Comparison of ENCODE assay signal across 11 mouse cellular contexts in the genomic region with DNA sequence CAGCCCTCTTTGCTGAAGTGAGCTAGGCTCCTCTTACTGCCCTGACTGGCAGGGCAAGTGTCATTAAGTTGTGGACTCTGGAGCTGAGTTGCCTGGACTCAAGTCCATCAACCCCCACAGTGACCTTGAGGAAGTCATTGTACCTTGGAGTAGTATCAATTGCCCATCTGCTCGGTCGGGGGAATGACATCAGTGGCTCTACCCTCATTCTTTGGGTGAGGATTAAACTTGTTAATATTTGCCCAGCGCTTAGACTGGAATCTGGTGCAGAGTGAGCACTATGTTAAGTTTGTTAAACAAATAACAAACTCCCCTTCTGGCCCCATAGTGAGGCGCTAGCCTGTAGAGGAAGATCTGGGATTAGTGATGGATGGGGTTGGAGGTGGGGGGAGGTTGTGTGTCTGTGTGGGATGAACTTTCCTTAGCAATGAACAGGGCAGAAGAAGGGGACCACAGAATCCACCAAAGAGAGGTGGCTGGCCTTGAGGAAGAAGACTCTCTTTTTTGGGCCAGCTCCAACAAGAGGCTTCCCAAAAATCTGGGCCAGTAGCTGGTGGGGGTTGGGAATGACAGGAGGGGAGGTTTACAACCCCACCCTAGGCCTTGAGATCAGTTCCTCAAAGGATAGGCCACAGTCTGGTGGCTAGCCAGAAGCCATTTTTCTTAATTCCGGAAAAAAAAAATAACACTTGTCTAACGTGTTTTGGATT. TPM values are rescaled to one million over a fixed set of nuclear protein-coding genes. Genes with fewer than 3 reads are reported as not detected.
DNase-seq lines count a peak whose midpoint lies in the region; ATAC-seq and TF ChIP-seq lines count a peak whose summit lies in the region.
"Had no signal": no experiment of that assay in that cellular context is flagged by ENCODE, and none has a peak within 500 bp of the region (broad histone marks: within the 10 kb centered on the region; RNA-seq: fewer than 3 reads in every experiment).

No protein-coding gene starts in this region.

- peak overlapping the region; percentile 35; the same call in 1 of the 2 replicates for H3K27ac ChIP-seq in hindbrain, embryonic 10.5 days
- no peak overlapping the region for H3K27ac ChIP-seq in hindbrain, postnatal 0 days
- H3K27ac ChIP-seq in ES-E14 (ENCODE audit: insufficient read depth, low read depth, low read length, poor library complexity, severe bottlenecking), result peak overlapping the region; percentile 12; the same call in 1 of the 2 replicates
- H3K27ac ChIP-seq in lung, embryonic 16.5 days (ENCODE audit: low read length), result 0 out of 2 replicates have a peak overlapping the region, but pooled peaks have one; percentile 3

- H3K27me3 ChIP-seq in hindbrain, embryonic 10.5 days (ENCODE audit: insufficient read depth, poor library complexity, severe bottlenecking), result peaks cover 52% of the 10 kb centered on the region
- H3K27me3 ChIP-seq in hindbrain, postnatal 0 days (ENCODE audit: insufficient read depth, low read length), result peaks cover 6% of the 10 kb centered on the region; the same call in 1 of the 2 replicates
- peaks cover 9% of the 10 kb centered on the region for H3K27me3 ChIP-seq in lung, embryonic 16.5 days (ENCODE audit: control insufficient read depth, insufficient read depth, low read depth, low read length)

- no peaks in the 10 kb centered on the region for H3K9me3 ChIP-seq in hindbrain, embryonic 10.5 days
- no peaks in the 10 kb centered on the region for H3K9me3 ChIP-seq in hindbrain, postnatal 0 days (ENCODE audit: low read length)
- no peaks in the 10 kb centered on the region for H3K9me3 ChIP-seq in ES-E14 (ENCODE audit: control insufficient read depth, insufficient read depth, low read depth, low read length)
- no peaks in the 10 kb centered on the region for H3K9me3 ChIP-seq in lung, embryonic 16.5 days (ENCODE audit: control insufficient read depth, low read length)
- H3K9me3 ChIP-seq: limb, embryonic 15.5 days had no signal

- in situ Hi-C loops in ES-E14 (cut with MboI; ENCODE audit: low sequenced_read_pairs in 2 of 2, unreplicated experiment in 2 of 2), result no loop called here

- WGBS in hindbrain, embryonic 10.5 days, result 23% methylated on average over 6 of the region's 6 CpGs
- WGBS in hindbrain, postnatal 0 days, result 37% methylated on average over 6 of the region's 6 CpGs
- WGBS in lung, embryonic 16.5 days, result 9% methylated on average over 6 of the region's 6 CpGs

- ATAC-seq in hindbrain, postnatal 0 days, result no peak
- ATAC-seq in lung, embryonic 16.5 days (ENCODE audit: low read depth), result no peak
- ATAC-seq: midbrain, embryonic 16.5 days had no signal

- H3K36me3 ChIP-seq in hindbrain, embryonic 10.5 days, result no peaks in the 10 kb centered on the region
- no peaks in the 10 kb centered on the region for H3K36me3 ChIP-seq in hindbrain, postnatal 0 days (ENCODE audit: insufficient read depth, low read length)
- H3K36me3 ChIP-seq in ES-E14 (ENCODE audit: control insufficient read depth, insufficient read depth, low read length, poor library complexity, severe bottlenecking), result no peaks in the 10 kb centered on the region
- no peaks in the 10 kb centered on the region for H3K36me3 ChIP-seq in lung, embryonic 16.5 days (ENCODE audit: control insufficient read depth, insufficient read depth, low read length)
- H3K36me3 ChIP-seq: limb, embryonic 15.5 days had no signal

- TF ChIP-seq CTCF in hindbrain, postnatal 0 days (IDR thresholded peaks at IDR 0.05; ENCODE audit: low read depth), result no peak

- DNase-seq in hindbrain, embryonic 10.5 days (ENCODE audit: low spot score), result no peak
- no peak for DNase-seq in hindbrain, postnatal 0 days (ENCODE audit: low spot score)
- no peak for DNase-seq in ES-E14 (ENCODE audit: low read depth, low spot score)
- DNase-seq in kidney, adult 18-20 months, result peak; percentile 78
- no peak for DNase-seq in spleen, postnatal 14 days (ENCODE audit: low spot score in 2 of 2)
- no peak for DNase-seq in spleen, postnatal 10 days (ENCODE audit: low spot score in 2 of 2)
- DNase-seq: gastrocnemius, postnatal 36 days had no signal

- H3K9ac ChIP-seq in hindbrain, postnatal 0 days (replicated peaks; ENCODE audit: low read length), result no peak overlapping the region
- no peak overlapping the region for H3K9ac ChIP-seq in ES-E14 (ENCODE audit: insufficient read depth, low read depth, low read length, poor library complexity, severe bottlenecking)
- H3K9ac ChIP-seq in lung, embryonic 16.5 days (ENCODE audit: low read length), result no peak overlapping the region
- H3K9ac ChIP-seq: limb, embryonic 15.5 days had no signal

- peaks cover 60% of the 10 kb centered on the region for H3K4me1 ChIP-seq in hindbrain, embryonic 10.5 days (replicated peaks)
- peaks cover 19% of the 10 kb centered on the region for H3K4me1 ChIP-seq in hindbrain, postnatal 0 days (ENCODE audit: insufficient read depth, low read length)
- peaks cover 16 to 34% of the 10 kb centered on the region in 2 experiments for H3K4me1 ChIP-seq in ES-E14 (ENCODE audit: control insufficient read depth in 2 of 2, insufficient read depth in 2 of 2, low read length in 2 of 2, poor library complexity in 1 of 2)
- peaks cover 37% of the 10 kb centered on the region for H3K4me1 ChIP-seq in lung, embryonic 16.5 days (replicated peaks; ENCODE audit: control insufficient read depth, insufficient read depth, low read length)

- no peak overlapping the region for H3K4me3 ChIP-seq in hindbrain, embryonic 10.5 days
- no peak overlapping the region for H3K4me3 ChIP-seq in hindbrain, postnatal 0 days (ENCODE audit: low read length)
- no peak overlapping the region for H3K4me3 ChIP-seq in ES-E14 (ENCODE audit: insufficient read depth in 1 of 2, low read depth in 1 of 2, low read length in 2 of 2, poor library complexity in 1 of 2, severe bottlenecking in 1 of 2)
- no peak overlapping the region for H3K4me3 ChIP-seq in lung, embryonic 16.5 days (ENCODE audit: low read length)
- H3K4me3 ChIP-seq: erythroblast, embryonic 14.5 days had no signal

- H3K4me2 ChIP-seq in hindbrain, postnatal 0 days (ENCODE audit: low read depth, low read length), result no peak overlapping the region
- H3K4me2 ChIP-seq in lung, embryonic 16.5 days (ENCODE audit: low read depth, low read length), result 0 out of 2 replicates have a peak overlapping the region, but pooled peaks have one; percentile 3

TF ChIP-seq in ES-E14, 5 proteins besides CTCF, POLR2A, EP300 and RAD21:
- TF ChIP-seq CHD2 (IDR thresholded peaks at IDR 0.05; ENCODE audit: low read depth, low read length), result no peak
- no peak for TF ChIP-seq ZC3H11A (IDR thresholded peaks at IDR 0.05; ENCODE audit: borderline replicate concordance, low read depth, low read length)
- no peak for TF ChIP-seq ZNF384 (IDR thresholded peaks at IDR 0.05; ENCODE audit: low read depth, low read length)
- no peak for TF ChIP-seq HCFC1 (IDR thresholded peaks at IDR 0.05; ENCODE audit: borderline replicate concordance, insufficient read depth, low read length)
- no peak for TF ChIP-seq MAFK (IDR thresholded peaks at IDR 0.05; ENCODE audit: insufficient read depth, low read depth, low read length)
TF ChIP-seq in ES-E14: peak in this region for 0.

RNA-seq across cellular contexts. Expression of gene Tle3, which starts 4.2 kb away (rescaled TPM):
- 47.4 and 56.0 TPM in 2 replicates for polyA plus RNA-seq in hindbrain, embryonic 10.5 days (2016; fragmentation: Nextera tagmentation; extraction: Ambion mirVana)
- 74.1 and 81.3 TPM in 2 replicates for total RNA-seq in hindbrain, postnatal 0 days (2014; rRNA removed)
- polyA plus RNA-seq in hindbrain, postnatal 0 days (2015; fragmentation: Nextera tagmentation; extraction: Ambion mirVana), result 15.5 and 17.7 TPM in 2 replicates
- 51.0 and 57.0 TPM in 2 replicates for total RNA-seq in ES-E14 (2012; rRNA removed)
- polyA plus RNA-seq in lung, embryonic 16.5 days (2015; fragmentation: Nextera tagmentation; extraction: Ambion mirVana), result 23.3 and 23.4 TPM in 2 replicates
